8 mouse cellular contexts compared by ENCODE assay signal in the genomic region with DNA sequence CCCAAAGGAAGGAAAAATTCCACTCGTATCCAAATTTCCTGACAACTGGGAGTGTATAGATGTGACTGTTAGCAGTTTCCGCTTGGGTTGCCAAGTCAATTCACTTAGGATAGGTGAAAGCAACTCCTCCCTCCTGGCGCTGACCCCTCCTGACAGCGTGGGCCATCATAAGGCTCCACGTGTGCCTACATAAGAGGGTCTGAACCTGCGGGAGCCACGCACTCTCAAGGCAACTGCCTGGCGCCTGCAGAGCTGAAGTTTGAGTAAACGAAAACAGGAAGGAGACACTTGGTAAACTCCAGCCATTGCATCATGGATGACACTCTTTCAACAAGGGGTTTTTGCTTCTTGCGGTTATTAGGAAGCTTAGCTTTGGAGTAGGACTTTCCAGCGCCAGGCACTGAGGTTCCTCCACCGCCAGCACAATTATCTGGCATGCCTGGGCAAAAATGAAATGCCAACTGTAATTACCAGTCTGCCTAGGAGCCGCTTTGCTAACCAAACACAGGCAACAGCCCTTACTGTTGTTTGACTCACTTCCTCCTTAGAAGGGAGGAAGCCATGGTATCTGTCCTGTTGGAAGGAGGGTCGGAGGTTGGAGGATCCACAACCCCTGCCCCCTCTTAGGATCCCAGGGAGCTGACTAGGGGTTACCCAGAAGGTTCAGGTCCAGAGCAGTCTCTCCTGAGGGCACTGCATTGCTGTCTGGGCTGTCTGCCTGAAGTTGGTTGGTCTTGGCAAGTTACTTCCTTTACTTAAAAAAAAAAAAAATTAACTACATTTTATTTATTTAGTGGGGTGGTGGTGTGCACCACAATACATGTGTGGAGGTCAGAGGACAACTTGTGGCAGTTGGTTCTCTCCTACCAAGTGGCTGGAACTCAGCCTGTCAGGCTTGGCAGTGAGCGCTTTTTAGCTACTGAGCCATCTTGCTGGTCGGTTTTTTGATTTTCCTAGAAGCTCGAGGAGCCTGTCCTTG. TPM values are rescaled to one million over a fixed set of nuclear protein-coding genes. Genes with fewer than 3 reads are reported as not detected.
DNase-seq lines count a peak whose midpoint lies in the region; ATAC-seq lines count a peak whose summit lies in the region.

No protein-coding gene starts in this region.

- DNase-seq in urinary bladder, adult 18-20 months (ENCODE audit: low spot score in 2 of 2), result peak; percentile 25 to 52
- DNase-seq in urinary bladder, postnatal 10 days (ENCODE audit: low spot score), result no peak
- no peak for DNase-seq in hindbrain, embryonic 14.5 days (ENCODE audit: low spot score)
- DNase-seq in cerebellum, postnatal 36 days, result no peak
- no peak for DNase-seq in ovary, postnatal 36 days (ENCODE audit: low spot score)

- H3K9ac ChIP-seq in hindbrain, embryonic 14.5 days, result peak overlapping the region; percentile 85
- peak overlapping the region; percentile 50 for H3K9ac ChIP-seq in liver, embryonic 16.5 days (ENCODE audit: low read depth, low read length)
- peak overlapping the region; percentile 77 for H3K9ac ChIP-seq in neural tube, embryonic 15.5 days (replicated peaks)

- H3K36me3 ChIP-seq in hindbrain, embryonic 14.5 days (replicated peaks; ENCODE audit: control insufficient read depth, insufficient read depth), result peaks cover 5% of the 10 kb centered on the region; the same call in 1 of the 2 replicates
- H3K36me3 ChIP-seq in liver, embryonic 16.5 days (ENCODE audit: control insufficient read depth, insufficient read depth), result peaks cover 3% of the 10 kb centered on the region; the same call in 1 of the 2 replicates
- peaks cover 12% of the 10 kb centered on the region for H3K36me3 ChIP-seq in neural tube, embryonic 15.5 days

- peak overlapping the region; percentile 59 for H3K4me3 ChIP-seq in brown adipose tissue, adult 24 weeks (ENCODE audit: insufficient read depth, low read depth, low read length)
- peak overlapping the region; percentile 68 for H3K4me3 ChIP-seq in hindbrain, embryonic 14.5 days (replicated peaks; ENCODE audit: low read length)
- H3K4me3 ChIP-seq in liver, embryonic 16.5 days (ENCODE audit: low read depth, low read length), result peak overlapping the region; percentile 63
- peak overlapping the region; percentile 62 for H3K4me3 ChIP-seq in neural tube, embryonic 15.5 days (replicated peaks)

- ATAC-seq in hindbrain, embryonic 14.5 days (ENCODE audit: low FRiP score), result no peak
- ATAC-seq in liver, embryonic 16.5 days (ENCODE audit: low read depth), result no peak
- no peak for ATAC-seq in neural tube, embryonic 15.5 days (ENCODE audit: low FRiP score)

- H3K4me1 ChIP-seq in brown adipose tissue, adult 24 weeks (ENCODE audit: control insufficient read depth, insufficient read depth, insufficient read length, low read length), result no peaks in the 10 kb centered on the region; the same call in 1 of the 2 replicates
- peaks cover 17% of the 10 kb centered on the region for H3K4me1 ChIP-seq in hindbrain, embryonic 14.5 days (replicated peaks; ENCODE audit: control insufficient read depth, insufficient read depth, low read length)
- peaks cover 24% of the 10 kb centered on the region for H3K4me1 ChIP-seq in liver, embryonic 16.5 days (ENCODE audit: control insufficient read depth, low read depth, low read length)
- H3K4me1 ChIP-seq in neural tube, embryonic 15.5 days, result peaks cover 28% of the 10 kb centered on the region

- 40% methylated on average over 17 of the region's 17 CpGs for WGBS in hindbrain, embryonic 14.5 days
- WGBS in liver, embryonic 16.5 days (ENCODE audit: insufficient replicate concordance), result 11% methylated on average over 17 of the region's 17 CpGs
- WGBS in neural tube, embryonic 15.5 days, result 31% methylated on average over 17 of the region's 17 CpGs

- H3K9me3 ChIP-seq in hindbrain, embryonic 14.5 days (ENCODE audit: control insufficient read depth, low read length), result no peaks in the 10 kb centered on the region
- H3K9me3 ChIP-seq in liver, embryonic 16.5 days (replicated peaks; ENCODE audit: control insufficient read depth, low read length), result 0 out of 2 replicates have a peak, but pooled peaks cover 3% of the 10 kb centered on the region
- no peaks in the 10 kb centered on the region for H3K9me3 ChIP-seq in neural tube, embryonic 15.5 days (replicated peaks)

- no peaks in the 10 kb centered on the region for H3K27me3 ChIP-seq in hindbrain, embryonic 14.5 days (ENCODE audit: control insufficient read depth, insufficient read depth, low read length)
- H3K27me3 ChIP-seq in liver, embryonic 16.5 days (ENCODE audit: control insufficient read depth, insufficient read depth, low read depth, low read length), result no peaks in the 10 kb centered on the region
- H3K27me3 ChIP-seq in neural tube, embryonic 15.5 days (replicated peaks), result no peaks in the 10 kb centered on the region

- peak overlapping the region; percentile 61 for H3K4me2 ChIP-seq in hindbrain, embryonic 14.5 days (replicated peaks)
- H3K4me2 ChIP-seq in liver, embryonic 16.5 days (ENCODE audit: low read depth, low read length), result peak overlapping the region; percentile 91
- peak overlapping the region; percentile 91 for H3K4me2 ChIP-seq in neural tube, embryonic 15.5 days

- H3K27ac ChIP-seq in brown adipose tissue, adult 24 weeks (replicated peaks; ENCODE audit: low read depth, low read length), result peak overlapping the region; percentile 23
- H3K27ac ChIP-seq in hindbrain, embryonic 14.5 days, result peak overlapping the region; percentile 81
- H3K27ac ChIP-seq in liver, embryonic 16.5 days (ENCODE audit: low read length), result peak overlapping the region; percentile 78
- H3K27ac ChIP-seq in neural tube, embryonic 15.5 days (replicated peaks), result peak overlapping the region; percentile 89

RNA-seq across cellular contexts. Expression of gene Orai2, which starts 1.1 kb away (rescaled TPM):
- 0.52 and 1.7 TPM in 2 replicates for polyA plus RNA-seq in brown adipose tissue, adult 24 weeks (2012; ENCODE audit: insufficient read depth, insufficient read length, missing spikeins)
- polyA plus RNA-seq in hindbrain, embryonic 14.5 days (2014; fragmentation: Nextera tagmentation; extraction: Ambion mirVana), result 34.6 and 37.5 TPM in 2 replicates
- polyA plus RNA-seq in liver, embryonic 16.5 days (2015; fragmentation: Nextera tagmentation; extraction: Ambion mirVana), result 3.6 and 4.0 TPM in 2 replicates
- 40.0 and 45.6 TPM in 2 replicates for polyA plus RNA-seq in neural tube, embryonic 15.5 days (2015; fragmentation: Nextera tagmentation; extraction: Ambion mirVana)

RNA-seq across cellular contexts. Expression of gene Prkrip1, which starts 27.1 kb away (rescaled TPM):
- 38.5 and 40.6 TPM in 2 replicates for polyA plus RNA-seq in brown adipose tissue, adult 24 weeks (2012; ENCODE audit: insufficient read depth, insufficient read length, missing spikeins)
- 59.0 and 61.7 TPM in 2 replicates for polyA plus RNA-seq in hindbrain, embryonic 14.5 days (2014; fragmentation: Nextera tagmentation; extraction: Ambion mirVana)
- 20.0 and 20.8 TPM in 2 replicates for polyA plus RNA-seq in liver, embryonic 16.5 days (2015; fragmentation: Nextera tagmentation; extraction: Ambion mirVana)
- polyA plus RNA-seq in neural tube, embryonic 15.5 days (2015; fragmentation: Nextera tagmentation; extraction: Ambion mirVana), result 62.1 and 63.9 TPM in 2 replicates

RNA-seq across cellular contexts. Expression of gene Alkbh4, which starts 35.7 kb away (rescaled TPM):
- polyA plus RNA-seq in brown adipose tissue, adult 24 weeks (2012; ENCODE audit: insufficient read depth, insufficient read length, missing spikeins), result 3.8 and 4.3 TPM in 2 replicates
- polyA plus RNA-seq in hindbrain, embryonic 14.5 days (2014; fragmentation: Nextera tagmentation; extraction: Ambion mirVana), result 16.7 and 17.1 TPM in 2 replicates
- 11.3 and 12.9 TPM in 2 replicates for polyA plus RNA-seq in liver, embryonic 16.5 days (2015; fragmentation: Nextera tagmentation; extraction: Ambion mirVana)
- polyA plus RNA-seq in neural tube, embryonic 15.5 days (2015; fragmentation: Nextera tagmentation; extraction: Ambion mirVana), result 23.2 and 24.2 TPM in 2 replicates

RNA-seq across cellular contexts. Expression of gene Lrwd1, which starts 35.8 kb away (rescaled TPM):
- 1.9 and 4.2 TPM in 2 replicates for polyA plus RNA-seq in brown adipose tissue, adult 24 weeks (2012; ENCODE audit: insufficient read depth, insufficient read length, missing spikeins)
- 18.2 and 20.5 TPM in 2 replicates for polyA plus RNA-seq in hindbrain, embryonic 14.5 days (2014; fragmentation: Nextera tagmentation; extraction: Ambion mirVana)
- 30.5 and 33.9 TPM in 2 replicates for polyA plus RNA-seq in liver, embryonic 16.5 days (2015; fragmentation: Nextera tagmentation; extraction: Ambion mirVana)
- polyA plus RNA-seq in neural tube, embryonic 15.5 days (2015; fragmentation: Nextera tagmentation; extraction: Ambion mirVana), result 22.7 and 29.4 TPM in 2 replicates

RNA-seq across cellular contexts. Expression of gene Polr2j, which starts 55.2 kb away (rescaled TPM):
- polyA plus RNA-seq in brown adipose tissue, adult 24 weeks (2012; ENCODE audit: insufficient read depth, insufficient read length, missing spikeins), result 85.8 and 91.5 TPM in 2 replicates
- polyA plus RNA-seq in hindbrain, embryonic 14.5 days (2014; fragmentation: Nextera tagmentation; extraction: Ambion mirVana), result 209 and 235 TPM in 2 replicates
- polyA plus RNA-seq in liver, embryonic 16.5 days (2015; fragmentation: Nextera tagmentation; extraction: Ambion mirVana), result 104 and 118 TPM in 2 replicates
- polyA plus RNA-seq in neural tube, embryonic 15.5 days (2015; fragmentation: Nextera tagmentation; extraction: Ambion mirVana), result 216 and 226 TPM in 2 replicates

Comparison
In these comparisons a context has a peak if more than half of its experiments do, and no peak if none do; other contexts are left out.
1. DNase-seq: peak in urinary bladder, adult 18-20 months (2 of 2); none in urinary bladder, postnatal 10 days (single experiment), hindbrain, embryonic 14.5 days (single experiment), cerebellum, postnatal 36 days (0 of 2) and ovary, postnatal 36 days (single experiment).
2. H3K27ac ChIP-seq: peak in every context shown above with its lines; median percentile 89 in neural tube, embryonic 15.5 days; 81 in hindbrain, embryonic 14.5 days; 78 in liver, embryonic 16.5 days; 23 in brown adipose tissue, adult 24 weeks.
3. Peak in every context shown above with its lines, with median percentiles within 50 percentile points of each other: H3K4me3 ChIP-seq, H3K4me2 ChIP-seq and H3K9ac ChIP-seq.